10 mouse cellular contexts compared by ENCODE assay signal in genomic region chr13:59244622-59245021, GRCm38 (mm10).
"Had no signal": no experiment of that assay in that cellular context is flagged by ENCODE, and none has a peak within 500 bp of the region (broad histone marks: within the 10 kb centered on the region; RNA-seq: fewer than 3 reads in every experiment).

No protein-coding gene starts in this region.

- DNase-seq: kidney, adult 9 months; kidney, postnatal 14 days; kidney, postnatal 4 days; lung, adult 18-20 months; lung, postnatal 10 days; lung, postnatal 36 days; right cerebral cortex, adult 18-20 months; thymus, adult 18-20 months; thymus, postnatal 4 days had no signal

- ATAC-seq: midbrain, embryonic 15.5 days had no signal
